Mouse (Mus musculus): ENCODE measurements around the gene Mybbp1a. TPM values are rescaled to one million over a fixed set of nuclear protein-coding genes. Genes with fewer than 3 reads are reported as not detected.

Mybbp1a gene
- total and polyA plus RNA-seq, 3 experiments = 344 to 3,394 (median 602) TPM

DNA sequence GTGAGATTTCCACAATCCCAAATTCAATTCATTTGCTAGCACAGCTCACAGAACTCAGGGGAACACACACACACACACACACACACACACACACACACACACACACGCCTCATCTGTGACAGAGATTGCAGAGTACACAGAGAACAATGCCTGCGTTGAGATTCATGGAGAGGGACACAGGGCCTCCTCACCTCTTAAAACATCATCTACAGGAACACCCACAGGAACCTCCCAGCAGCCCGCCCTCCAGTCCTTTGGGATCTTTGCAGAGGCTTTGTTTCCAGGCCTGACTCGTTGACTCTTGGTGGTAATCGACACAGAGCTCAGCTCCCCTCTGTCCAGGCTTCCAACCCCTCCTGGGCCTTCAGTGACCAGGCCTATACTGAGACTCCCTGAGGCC, 36.0 kb downstream of the Mybbp1a start:
- H3K27me3 ChIP-seq (ENCODE audit: control insufficient read depth in 1 of 2, insufficient read depth in 2 of 2, low read length in 2 of 2) = no peaks in the 10 kb centered on the region
- H3K27ac ChIP-seq (ENCODE audit: control insufficient read depth, low read depth, low read length) = no peak overlapping the region
- TF ChIP-seq ZC3H11A (IDR thresholded peaks at IDR 0.05; ENCODE audit: low read depth, low read length) (no peak), NELFE (IDR thresholded peaks at IDR 0.05; ENCODE audit: low read depth, low read length) (no peak), E2F4 (IDR thresholded peaks at IDR 0.05; ENCODE audit: borderline replicate concordance, low read depth, low read length) (no peak), CTCF (IDR thresholded peaks at IDR 0.05 in 2 of 3, conservative IDR thresholded peaks at IDR 0.05 in 1 of 3; ENCODE audit: control insufficient read depth in 1 of 3, insufficient read depth in 1 of 3, low read depth in 2 of 3, low read length in 3 of 3, poor library complexity in 1 of 3, severe bottlenecking in 1 of 3) (no peak), MXI1 (IDR thresholded peaks at IDR 0.05; ENCODE audit: low read depth, low read length) (no peak), MYB (IDR thresholded peaks at IDR 0.05; ENCODE audit: low read depth, low read length) (no peak), KAT2A (conservative IDR thresholded peaks at IDR 0.05; ENCODE audit: low read depth, low read length) (no peak), GABPA (IDR thresholded peaks at IDR 0.05; ENCODE audit: low read depth, low read length) (no peak), SIN3A (IDR thresholded peaks at IDR 0.05; ENCODE audit: low read length) (no peak), UBTF (IDR thresholded peaks at IDR 0.05; ENCODE audit: borderline replicate concordance, insufficient read depth, low read depth, low read length) (no peak)
- H3K36me3 ChIP-seq (ENCODE audit: control insufficient read depth in 1 of 2, insufficient read depth in 2 of 2, low read length in 2 of 2) = peaks cover 0 to 18% of the 10 kb centered on the region in 2 experiments; a peak in 2 of 4 replicates
- no peak overlapping the region for H3K9ac ChIP-seq (ENCODE audit: control insufficient read depth, low read depth, low read length, poor library complexity, severe bottlenecking)
- DNase-seq (ENCODE audit: low read depth, low spot score) = no peak
- H3K4me1 ChIP-seq (ENCODE audit: control insufficient read depth in 1 of 2, insufficient read depth in 2 of 2, low read length in 2 of 2) = peaks cover 14 to 50% of the 10 kb centered on the region in 2 experiments
- H3K4me3 ChIP-seq (ENCODE audit: control insufficient read depth in 1 of 2, insufficient read depth in 1 of 2, low read depth in 2 of 2, low read length in 2 of 2) = no peak overlapping the region
- no peaks in the 10 kb centered on the region for H3K9me3 ChIP-seq (replicated peaks; ENCODE audit: insufficient read depth, low read length)
- H3K79me2 ChIP-seq (ENCODE audit: control insufficient read depth, insufficient read depth, low read length, poor library complexity) = no peaks in the 10 kb centered on the region

DNA sequence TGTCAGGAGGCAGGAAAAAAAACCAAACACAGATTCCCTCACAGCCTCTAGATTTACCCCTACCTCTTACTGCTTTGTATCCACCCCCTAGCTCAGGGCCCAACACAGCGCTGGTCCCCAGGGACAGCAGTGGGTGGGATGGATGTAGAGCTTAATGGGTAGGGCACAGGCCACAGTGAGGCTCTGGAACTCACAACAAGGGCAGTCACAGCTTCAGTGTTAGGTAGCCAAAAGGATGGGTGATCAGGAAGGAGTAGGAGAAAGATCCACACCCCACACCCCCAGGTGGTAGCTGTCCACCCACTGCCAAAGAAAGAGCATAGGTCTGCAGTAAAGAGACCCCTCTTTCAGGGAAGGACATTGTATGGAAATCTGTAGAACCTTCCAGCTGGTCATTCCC, 36.5 kb downstream of the Mybbp1a start:
- TF ChIP-seq ETS1 (IDR thresholded peaks at IDR 0.05; ENCODE audit: low read depth, low read length) = no peak
- TF ChIP-seq USF1 (IDR thresholded peaks at IDR 0.05; ENCODE audit: low read depth, low read length) = no peak
- TF ChIP-seq CHD2 (IDR thresholded peaks at IDR 0.05; ENCODE audit: low read length) = no peak
- no peak for TF ChIP-seq POLR2AphosphoS2 (IDR thresholded peaks at IDR 0.05; ENCODE audit: low read length)
- TF ChIP-seq HCFC1 (IDR thresholded peaks at IDR 0.05; ENCODE audit: low read depth, low read length) = no peak
- no peak for TF ChIP-seq BHLHE40 (IDR thresholded peaks at IDR 0.05; ENCODE audit: borderline replicate concordance, low read depth, low read length)
- no peak for TF ChIP-seq MYB (IDR thresholded peaks at IDR 0.05; ENCODE audit: low read depth, low read length)
- TF ChIP-seq MYC (IDR thresholded peaks at IDR 0.05; ENCODE audit: low read depth, low read length) = no peak
- no peak for TF ChIP-seq ELF1 (IDR thresholded peaks at IDR 0.05; ENCODE audit: low read depth, low read length)
- TF ChIP-seq MEF2A (IDR thresholded peaks at IDR 0.05; ENCODE audit: extremely low read depth, insufficient replicate concordance, low read depth, low read length, poor library complexity, severe bottlenecking) = no peak
- no peak for TF ChIP-seq ZKSCAN1 (IDR thresholded peaks at IDR 0.05; ENCODE audit: low read depth, low read length)
- TF ChIP-seq NRF1 (IDR thresholded peaks at IDR 0.05; ENCODE audit: insufficient read depth, low read depth, low read length, poor library complexity, severe bottlenecking) = no peak
- TF ChIP-seq ZMIZ1 (IDR thresholded peaks at IDR 0.05; ENCODE audit: low read depth, low read length) = no peak
- TF ChIP-seq GATA1 (IDR thresholded peaks at IDR 0.05; ENCODE audit: low read depth, low read length) = no peak
- TF ChIP-seq TAL1 (IDR thresholded peaks at IDR 0.05; ENCODE audit: low read length) = no peak
- H3K79me2 ChIP-seq (ENCODE audit: control insufficient read depth, insufficient read depth, low read length, poor library complexity) = no peaks in the 10 kb centered on the region
- H3K9me3 ChIP-seq (replicated peaks; ENCODE audit: insufficient read depth, low read length) = no peaks in the 10 kb centered on the region
- peaks cover 0 to 18% of the 10 kb centered on the region in 2 experiments; a peak in 2 of 4 replicates for H3K36me3 ChIP-seq (ENCODE audit: control insufficient read depth in 1 of 2, insufficient read depth in 2 of 2, low read length in 2 of 2)
- H3K9ac ChIP-seq (ENCODE audit: control insufficient read depth, low read depth, low read length, poor library complexity, severe bottlenecking) = no peak overlapping the region
- H3K4me1 ChIP-seq (ENCODE audit: control insufficient read depth in 1 of 2, insufficient read depth in 2 of 2, low read length in 2 of 2) = peaks cover 14 to 53% of the 10 kb centered on the region in 2 experiments
- H3K4me3 ChIP-seq (ENCODE audit: control insufficient read depth in 1 of 2, insufficient read depth in 1 of 2, low read depth in 2 of 2, low read length in 2 of 2) = no peak overlapping the region
- H3K27me3 ChIP-seq (ENCODE audit: control insufficient read depth in 1 of 2, insufficient read depth in 2 of 2, low read length in 2 of 2) = no peaks in the 10 kb centered on the region
- DNase-seq (ENCODE audit: low read depth, low spot score) = no peak
- H3K27ac ChIP-seq (ENCODE audit: control insufficient read depth, low read depth, low read length) = no peak overlapping the region

All from MEL (cell line).